Mouse (Mus musculus): ENCODE results near the gene Klk4.

The Klk4 gene

GRCm38 (mm10) chr7:43919559-43920451, 38.8 kb downstream of the Klk4 start:
- DNase-seq (ENCODE audit: low spot score), result peak; percentile 34

DNA sequence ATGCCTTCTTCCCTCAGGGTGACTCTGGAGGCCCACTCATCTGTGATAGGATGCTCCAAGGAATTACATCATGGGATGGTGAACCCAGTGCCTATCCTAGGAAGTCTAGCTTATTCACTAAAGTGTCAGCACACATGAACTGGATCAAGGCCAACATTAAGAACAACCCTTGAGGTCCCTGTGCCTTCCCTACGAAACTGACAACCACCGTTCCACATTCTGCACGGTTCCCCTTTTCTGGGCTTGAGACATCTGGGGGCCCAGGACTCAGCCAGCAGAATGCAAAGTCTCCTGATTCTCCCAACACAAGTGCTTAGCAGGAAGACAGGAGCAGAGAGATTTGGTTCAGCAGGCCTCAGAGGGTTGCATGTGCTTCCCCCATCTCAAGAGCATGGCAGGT, 39.6 kb downstream of the Klk4 start:
- no peak for DNase-seq (ENCODE audit: low spot score)

GRCm38 (mm10) chr7:43921087-43921486, 40.1 kb downstream of the Klk4 start:
- DNase-seq (ENCODE audit: low spot score), result no peak

GRCm38 (mm10) chr7:43921941-43922340, 41.0 kb downstream of the Klk4 start:
- DNase-seq (ENCODE audit: low spot score), result no peak

DNA sequence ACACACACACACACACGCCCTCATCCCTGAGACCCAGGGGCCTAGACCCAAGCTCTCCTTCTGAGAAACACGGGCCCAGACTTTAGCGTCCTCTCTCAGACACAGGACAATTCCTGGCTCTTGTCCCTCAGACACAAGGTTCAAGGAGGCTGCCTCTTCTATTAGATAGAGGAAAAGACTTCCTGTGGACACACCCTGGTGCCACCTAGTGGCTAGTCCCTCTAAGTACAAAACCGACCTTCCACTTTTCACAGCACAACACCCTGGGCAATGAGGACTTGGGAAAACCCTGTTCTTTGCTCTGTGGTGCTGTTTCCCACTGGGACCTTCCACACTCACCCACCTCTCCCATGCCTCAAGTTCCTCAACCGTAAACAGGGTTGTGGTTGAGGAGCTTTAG, 45.0 kb downstream of the Klk4 start:
- peak; percentile 12 for DNase-seq (ENCODE audit: low spot score)

- DNase-seq (ENCODE audit: low spot score), result peak; percentile 11
These were observed 47.6 kb downstream of the Klk4 start for GRCm38 (mm10) chr7:43928521-43928920.

DNA sequence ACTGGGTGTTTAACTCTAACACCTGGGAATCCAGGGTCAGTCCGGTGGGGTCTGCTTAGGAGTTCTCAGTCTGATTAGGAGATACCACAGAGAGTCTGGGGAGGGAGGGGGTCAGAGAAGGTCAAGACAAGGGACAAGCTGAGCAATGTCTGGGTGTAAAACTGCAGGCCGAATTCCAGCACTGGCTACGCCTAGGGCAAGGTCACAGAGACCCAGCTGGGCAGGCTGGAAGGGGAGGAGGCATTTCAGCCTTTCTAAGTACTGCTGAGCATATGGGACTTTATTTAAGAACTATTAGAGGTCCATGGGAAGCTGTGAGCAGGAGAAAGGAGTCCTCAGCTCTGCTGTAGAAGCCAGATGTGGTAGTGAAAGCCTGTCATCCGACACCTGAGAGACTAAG, 51.4 kb downstream of the Klk4 start:
- DNase-seq (ENCODE audit: low spot score), result no peak

- DNase-seq (ENCODE audit: low spot score), result no peak
These were observed 52.5 kb downstream of the Klk4 start, which contains the start of gene Klk15 for GRCm38 (mm10) chr7:43933440-43933839. Gene Klk15, plus strand, starts transcription at chr7:43933740.

GRCm38 (mm10) chr7:43934747-43935146, 53.8 kb downstream of the Klk4 start:
- DNase-seq (ENCODE audit: low spot score), result no peak
